Mouse (Mus musculus) embryo, embryonic 10 days (tissue): ENCODE measurements around the gene Samd11.

Experiments used
- DNase-seq: peaks from one replicate; pipeline ENCODE4 v3.0.0-alpha.2; 2015; ENCODE audit warnings: low spot score

Gene Samd11

GRCm38 (mm10) chr4:156255078-156255839 lies at the start of gene Samd11:
TSS of gene Samd11 (minus strand) at chr4:156255657.
- DNase-seq, result no peak

GRCm38 (mm10) chr4:156254361-156255077 lies 938 bp downstream of the Samd11 start:
- DNase-seq, result no peak

DNA sequence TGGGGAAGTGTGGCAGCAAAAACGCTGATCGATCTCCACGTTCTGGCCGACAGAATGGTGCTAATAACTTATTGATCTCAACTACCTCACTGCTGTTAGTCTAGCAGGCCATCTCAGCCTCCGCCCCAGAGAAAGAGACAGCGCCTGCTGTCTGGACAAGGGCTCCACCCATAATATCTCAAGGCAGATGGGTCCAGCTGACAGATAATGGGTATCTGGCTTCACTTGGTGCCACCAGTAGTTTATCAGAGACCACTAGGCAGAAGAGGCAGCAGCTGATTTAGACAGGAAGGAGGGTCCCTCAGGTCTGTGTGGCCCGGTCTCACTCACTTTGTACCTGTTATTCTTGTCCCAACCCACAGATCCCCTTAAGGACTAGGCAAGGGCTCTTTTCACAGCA lies 2.4 kb downstream of the Samd11 start:
- DNase-seq, result no peak

- no peak for DNase-seq
Measured at GRCm38 (mm10) chr4:156252619-156253018, 2.8 kb downstream of the Samd11 start.

GRCm38 (mm10) chr4:156252140-156252539 lies 3.3 kb downstream of the Samd11 start:
- no peak for DNase-seq

- DNase-seq, result no peak
Measured at GRCm38 (mm10) chr4:156251081-156251480, 4.4 kb downstream of the Samd11 start.

GRCm38 (mm10) chr4:156249567-156249966 lies 5.9 kb downstream of the Samd11 start:
- DNase-seq, result no peak

DNA sequence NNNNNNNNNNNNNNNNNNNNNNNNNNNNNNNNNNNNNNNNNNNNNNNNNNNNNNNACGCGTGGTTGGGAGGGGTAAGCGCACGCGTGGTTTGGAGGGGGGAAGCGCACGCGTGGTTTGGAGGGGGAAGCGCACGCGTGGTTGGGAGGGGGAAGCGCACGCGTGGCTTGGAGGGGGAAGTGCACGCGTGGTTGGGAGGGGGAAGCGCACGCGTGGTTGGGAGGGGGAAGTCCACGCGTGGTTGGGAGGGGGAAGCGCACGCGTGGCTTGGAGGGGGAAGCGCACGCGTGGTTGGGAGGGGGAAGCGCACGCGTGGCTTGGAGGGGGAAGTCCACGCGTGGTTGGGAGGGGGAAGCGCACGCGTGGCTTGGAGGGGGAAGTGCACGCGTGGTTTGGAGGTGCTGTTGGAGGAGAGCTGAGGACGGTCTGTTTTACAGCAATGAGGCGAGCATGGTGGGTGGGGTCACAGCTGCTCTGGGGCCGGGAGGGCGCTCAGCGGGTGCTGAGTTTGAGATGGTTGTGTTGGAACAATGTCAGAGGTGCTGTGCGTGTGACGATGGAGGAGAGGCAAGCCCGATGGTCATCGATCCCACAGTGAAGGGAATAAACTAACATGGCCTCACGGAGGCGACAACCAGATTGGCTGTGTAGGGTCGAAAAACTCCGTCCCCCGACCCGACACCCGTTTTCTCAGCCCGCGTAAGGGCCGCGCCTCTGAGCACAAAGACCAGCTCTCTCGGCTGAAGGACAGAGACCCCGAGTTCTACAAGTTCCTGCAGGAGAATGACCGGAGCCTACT lies 18.6 kb downstream of the Samd11 start:
- peak; percentile 75 for DNase-seq

DNA sequence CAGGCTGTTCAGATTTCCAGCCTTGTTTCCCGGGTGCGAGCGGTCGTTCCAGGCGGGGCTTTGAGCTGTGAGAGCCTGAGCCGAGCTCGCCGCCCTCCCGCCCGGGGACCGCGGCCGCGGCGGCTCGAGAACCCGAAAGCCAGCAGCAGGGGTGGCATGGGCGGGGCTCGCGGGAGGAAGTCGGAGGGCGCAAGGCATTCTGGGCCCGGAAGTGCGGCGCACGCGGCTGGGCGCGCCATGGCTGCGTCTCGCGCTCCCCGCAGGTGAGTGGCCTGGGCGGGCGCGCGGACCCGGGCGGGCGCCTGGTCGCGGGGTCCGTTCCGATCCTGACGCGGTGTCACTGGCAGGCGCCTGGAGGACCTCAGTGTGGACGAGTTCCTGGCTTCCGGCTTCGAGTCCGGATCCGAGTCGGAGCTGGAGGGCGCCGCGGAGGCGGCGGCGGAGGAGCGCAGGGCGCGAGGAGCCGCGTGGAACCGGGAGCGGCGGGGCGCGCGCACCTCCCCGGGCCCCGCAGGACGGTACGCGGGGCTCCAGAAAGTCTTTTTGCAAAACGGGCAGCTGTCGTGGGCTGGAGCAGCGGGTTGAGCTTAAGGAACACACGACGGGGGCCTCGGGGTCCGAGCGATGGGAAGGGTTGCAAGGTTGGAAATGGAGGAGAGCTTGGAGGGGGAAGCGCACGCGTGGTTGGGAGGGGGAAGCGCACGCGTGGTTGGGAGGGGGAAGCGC lies 19.5 kb downstream of the Samd11 start, which contains the start of gene Noc2l:
TSS of gene Noc2l (plus strand) at position 203 of the 726 bp plus-strand sequence.
- peak; percentile 95 for DNase-seq

- peak; percentile 72 for DNase-seq
Measured at GRCm38 (mm10) chr4:156235360-156235770, 20.1 kb downstream of the Samd11 start.

GRCm38 (mm10) chr4:156234701-156235213 lies 20.7 kb downstream of the Samd11 start, which contains the start of gene Plekhn1:
TSS of gene Plekhn1 (minus strand) at chr4:156234857.
- peak; percentile 87 for DNase-seq

GRCm38 (mm10) chr4:156234021-156234501 lies 21.4 kb downstream of the Samd11 start:
- DNase-seq, result peak; percentile 65

- peak; percentile 15 for DNase-seq
Measured at GRCm38 (mm10) chr4:156228393-156229024, 26.9 kb downstream of the Samd11 start.

- DNase-seq, result peak; percentile 11
Measured at GRCm38 (mm10) chr4:156227752-156228392, 27.6 kb downstream of the Samd11 start.

- DNase-seq, result no peak
Measured at GRCm38 (mm10) chr4:156224276-156224675, 31.2 kb downstream of the Samd11 start.

GRCm38 (mm10) chr4:156219936-156220335 lies 35.5 kb downstream of the Samd11 start:
- no peak for DNase-seq

DNA sequence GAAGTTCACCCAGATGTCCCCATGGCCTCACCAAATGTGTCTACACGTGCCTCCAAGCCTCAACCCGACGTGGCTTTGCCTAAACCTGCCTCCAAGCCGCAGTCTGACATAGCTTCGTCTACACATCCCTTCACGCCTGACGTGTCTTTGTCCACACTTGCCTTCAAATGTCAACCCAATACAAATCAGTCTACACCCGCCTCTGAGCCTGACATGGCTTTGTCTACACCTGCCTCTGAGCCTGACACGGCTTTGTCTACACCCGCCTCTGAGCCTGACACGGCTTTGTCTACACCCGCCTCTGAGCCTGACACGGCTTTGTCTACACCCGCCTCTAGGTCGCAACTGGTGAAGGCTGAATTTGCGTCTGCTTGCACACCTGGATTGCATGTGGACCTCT lies 37.6 kb downstream of the Samd11 start:
- DNase-seq, result no peak

DNA sequence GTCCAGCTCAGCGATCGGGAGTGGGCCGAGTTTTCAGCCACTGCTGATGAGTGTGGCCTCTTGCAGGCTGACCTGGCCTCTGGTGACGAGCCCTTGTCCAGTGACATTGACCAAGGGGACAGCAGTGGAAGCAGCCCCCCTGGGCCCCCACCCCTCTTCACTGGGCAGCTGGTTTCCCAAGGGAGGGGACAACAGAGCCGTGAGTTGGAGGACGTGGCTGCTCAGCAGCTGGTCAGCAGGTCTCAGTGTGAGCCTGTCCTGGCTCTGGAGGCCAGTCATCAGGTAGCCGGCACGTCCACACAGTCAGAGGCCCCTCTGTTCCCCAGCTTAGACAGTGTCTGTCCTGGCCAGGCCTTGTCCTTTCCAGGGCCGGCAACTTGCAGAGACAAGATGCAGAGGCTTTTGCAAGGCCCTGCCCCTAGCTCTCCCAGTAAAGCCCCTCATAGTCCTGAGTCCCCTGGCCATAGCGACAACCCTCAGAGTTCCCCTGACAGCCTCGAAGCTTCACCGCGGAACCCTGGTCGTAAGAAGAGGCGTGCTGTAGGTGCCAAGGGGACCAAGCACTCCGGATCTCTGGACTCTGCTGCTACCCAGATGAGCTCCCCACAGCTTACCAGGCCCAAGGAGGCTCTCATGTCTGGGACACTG lies 38.3 kb downstream of the Samd11 start:
- DNase-seq, result no peak

DNA sequence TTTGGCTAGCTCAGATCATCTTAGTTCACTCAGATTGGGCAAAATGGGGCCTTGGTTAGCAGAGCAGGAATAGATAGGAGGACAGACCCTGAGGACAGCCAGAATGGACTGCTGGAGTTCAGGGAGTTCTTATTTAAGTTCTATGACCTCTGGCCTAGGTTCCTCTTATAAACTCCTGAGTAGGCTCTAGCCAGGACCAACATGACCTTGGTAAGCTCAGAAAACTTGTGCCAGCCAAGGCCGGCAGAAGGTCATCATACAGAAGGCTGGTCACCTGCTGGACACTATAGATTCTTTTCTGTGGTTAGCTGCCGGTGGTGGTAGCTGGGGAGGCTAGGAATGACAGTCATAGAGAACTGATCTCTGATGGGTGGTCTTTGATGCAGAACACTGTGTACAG lies 39.3 kb downstream of the Samd11 start:
- no peak for DNase-seq

DNA sequence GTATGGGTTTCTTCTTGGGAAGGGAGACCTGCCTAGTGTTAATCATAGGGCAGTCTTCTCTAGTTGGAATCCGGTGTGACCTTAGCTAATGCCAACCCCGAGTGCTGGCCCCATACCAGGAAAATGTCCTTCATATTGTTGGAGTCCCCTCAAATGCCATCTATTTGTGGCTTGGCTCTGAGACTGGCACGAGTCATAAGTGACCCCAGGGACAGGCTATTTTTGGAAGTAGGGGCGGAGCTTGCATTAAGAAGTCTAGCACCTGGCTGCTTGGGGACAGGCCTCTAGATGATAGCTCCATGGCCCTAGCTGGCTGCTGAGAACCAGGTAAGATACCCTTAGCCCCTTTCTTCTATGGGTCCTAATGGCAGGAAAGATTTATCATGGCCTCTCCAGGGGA lies 39.8 kb downstream of the Samd11 start, which contains the start of gene Perm1:
TSS of gene Perm1 (plus strand) at position 220 of the 400 bp plus-strand sequence.
- DNase-seq, result no peak
